Mouse (Mus musculus) adrenal gland, postnatal 25 days (tissue): ENCODE measurements around the gene Khdc1a. TPM values are rescaled to one million over a fixed set of nuclear protein-coding genes. Genes with fewer than 3 reads are reported as not detected.
"Not testable (repeated sequence)": the region's sequence is repeated elsewhere in the genome, so short reads cannot be mapped to it uniquely, and the experiment has no call there.

ENCODE experiments used
- DNase-seq: peaks from one replicate; pipeline ENCODE4 v3.0.0; 2021; ENCODE audit warnings: mixed read lengths
- long read RNA-seq: library from polyadenylated mRNA; stranded (forward); transcript quantifications from one replicate; pipeline ENCODE4 v2.0.0, GENCODE M21; 2021
- total RNA-seq: library from RNA; stranded (reverse); gene quantifications from 2 replicates; pipeline ENCODE4 v1.2.3, GENCODE M21; 2021

Khdc1a gene
- not detected in 2 replicates for total RNA-seq
- long read RNA-seq = 0 reads

DNA sequence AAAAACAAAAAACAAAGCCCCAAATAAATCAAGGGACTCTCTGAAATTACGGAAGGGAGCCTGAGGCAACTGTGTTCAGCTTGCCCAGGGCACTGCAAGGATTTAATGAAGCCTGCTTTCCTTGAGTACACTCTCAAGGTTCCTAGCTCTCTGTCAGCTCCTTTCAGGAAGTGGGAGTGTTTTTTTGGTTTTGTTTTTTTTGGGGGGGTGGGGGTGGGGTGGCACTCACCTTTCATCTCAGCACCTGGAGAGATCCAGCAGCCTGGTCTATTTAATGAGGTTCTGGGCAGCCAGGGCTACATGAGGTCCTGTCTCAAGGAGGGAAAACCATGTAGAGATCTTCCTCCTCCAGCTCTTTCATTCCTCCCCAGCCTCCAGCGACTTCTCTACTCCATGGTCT is at the start of gene Khdc1a:
Gene Khdc1a, plus strand, starts transcription at position 301 of the 400 bp plus-strand sequence.
- no peak for DNase-seq

DNA sequence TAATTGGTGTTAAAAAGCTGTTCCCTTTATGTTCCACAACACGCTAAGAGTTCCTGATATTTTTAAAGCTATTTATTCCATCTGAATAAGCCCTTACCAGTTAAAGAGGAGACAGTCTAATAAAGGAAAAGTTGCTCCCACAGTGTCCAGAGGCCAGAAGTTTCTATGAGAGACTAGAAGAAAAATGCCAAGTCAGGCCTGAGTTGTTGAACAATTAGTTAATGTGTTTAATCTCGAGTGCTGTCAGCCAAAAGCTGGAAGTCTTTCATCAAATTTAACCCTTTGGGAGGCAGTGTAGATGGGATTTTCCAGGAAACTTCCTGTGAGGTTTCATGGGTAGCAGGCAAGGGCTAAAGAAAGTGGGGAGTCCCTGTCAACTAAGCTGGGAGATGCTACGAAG is 49.6 kb upstream of the Khdc1a start:
- DNase-seq = no peak

DNA sequence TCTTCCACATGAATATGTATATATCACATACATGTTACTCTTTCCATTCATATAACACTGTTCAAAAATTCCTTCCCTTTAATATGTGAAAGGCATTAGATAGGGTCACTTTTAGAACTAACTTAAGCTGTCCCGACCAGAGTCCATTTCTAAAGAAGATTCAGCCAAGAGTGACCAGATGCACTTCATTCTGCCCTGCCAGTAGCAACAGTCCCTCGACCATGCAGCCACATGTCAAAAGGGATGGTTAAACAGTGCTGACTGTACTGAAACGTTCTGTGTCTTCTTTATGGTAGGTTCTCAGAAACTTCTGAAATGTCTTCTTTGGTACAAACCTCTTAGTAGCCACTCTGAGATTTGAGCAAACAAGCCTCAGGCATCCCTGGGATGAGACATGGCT is 47.8 kb upstream of the Khdc1a start:
- DNase-seq = no peak

DNA sequence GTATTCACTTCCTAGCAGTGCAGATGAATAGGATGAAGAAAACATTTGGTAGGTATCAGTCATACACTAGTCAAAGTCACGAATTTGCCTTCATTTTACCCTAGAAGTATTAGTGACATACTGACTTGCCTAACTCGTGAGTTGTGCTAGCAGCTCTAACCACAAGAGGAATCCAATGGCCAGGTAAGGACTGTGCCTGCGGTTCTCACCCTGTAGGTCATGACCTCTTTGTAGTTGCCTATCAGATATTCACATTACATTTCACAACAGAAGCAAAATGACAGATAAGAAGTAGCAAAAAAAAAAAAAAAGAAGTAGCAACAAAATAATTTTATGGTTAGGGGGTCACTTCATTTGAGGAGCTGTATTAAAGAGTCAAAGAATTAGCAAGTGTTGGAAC is 45.3 kb upstream of the Khdc1a start:
- no peak for DNase-seq

DNA sequence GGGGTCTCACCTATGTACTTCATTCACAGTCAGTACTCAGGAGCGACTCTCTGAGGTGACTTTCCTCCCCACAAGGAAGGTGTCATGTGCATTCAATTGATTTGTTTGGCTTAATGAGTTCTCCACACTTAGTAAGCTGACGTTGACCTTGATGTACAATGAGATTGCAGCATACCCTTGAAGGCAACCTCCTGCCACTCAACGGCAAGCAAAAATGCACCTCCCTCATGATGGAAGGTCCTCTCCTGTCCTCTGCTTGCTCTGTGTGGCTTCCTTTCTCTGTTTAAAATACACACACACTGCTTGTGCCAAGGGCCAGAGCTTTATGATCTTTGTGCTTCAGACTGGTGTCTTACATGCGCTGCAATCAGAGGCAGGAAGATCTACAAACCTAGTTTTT is 44.8 kb upstream of the Khdc1a start:
- no peak for DNase-seq

DNA sequence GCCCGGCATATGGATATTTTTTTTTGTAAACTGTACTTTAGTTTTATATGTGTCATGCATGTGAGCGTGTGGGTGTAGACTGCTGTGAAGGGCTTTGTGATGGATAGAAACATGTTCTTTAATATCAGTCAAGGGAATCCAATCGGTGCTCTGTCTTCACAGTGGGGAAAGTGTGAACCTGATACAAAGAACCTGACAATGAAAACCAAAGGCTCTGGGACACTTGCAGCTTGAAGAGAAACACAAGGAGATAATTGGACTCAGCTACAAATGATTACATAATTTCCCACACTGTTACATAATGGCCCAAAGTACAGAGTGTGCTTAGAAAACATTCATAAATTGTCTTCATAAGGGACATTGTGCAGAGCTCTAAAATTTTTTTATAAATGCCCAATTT is 44.0 kb upstream of the Khdc1a start:
- DNase-seq = no peak

DNA sequence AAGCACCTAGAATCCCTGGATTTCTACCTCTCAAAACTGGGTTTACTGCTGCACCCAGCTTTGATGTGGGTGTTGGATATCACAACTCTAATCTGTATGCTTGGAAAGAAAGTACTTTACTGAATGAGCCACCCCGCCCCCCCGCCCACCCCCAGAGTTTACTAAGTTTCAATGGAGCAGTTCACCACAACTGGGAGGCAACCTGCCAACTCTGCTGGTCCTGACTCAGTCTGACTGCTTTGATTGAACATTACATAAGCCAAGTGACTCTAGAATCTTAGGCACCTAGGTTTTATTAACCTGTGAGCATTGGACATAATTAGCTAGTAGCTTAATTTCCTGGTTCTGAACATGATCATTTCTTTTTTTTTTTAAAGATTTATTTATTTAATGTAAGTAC is 35.1 kb upstream of the Khdc1a start:
- DNase-seq = no peak

DNA sequence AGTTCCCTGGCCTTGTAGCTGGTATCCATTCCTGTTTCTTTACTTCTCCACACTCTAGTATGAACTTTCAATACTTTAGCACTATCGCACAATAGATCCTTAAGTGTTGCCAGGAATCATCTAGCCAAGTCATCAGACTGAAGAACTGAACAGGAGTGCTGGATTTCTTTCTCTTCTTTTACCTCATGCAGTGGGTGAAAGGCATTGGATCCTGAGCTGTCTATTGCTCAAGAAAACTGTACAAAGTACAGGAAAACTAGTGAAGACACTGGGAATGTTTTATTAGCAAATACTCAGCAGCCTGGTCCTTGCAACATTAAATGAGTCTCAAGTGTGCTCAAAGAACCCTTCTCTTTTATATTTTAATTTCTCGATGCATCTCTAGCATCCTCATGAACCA is 33.7 kb upstream of the Khdc1a start:
- no peak for DNase-seq

DNA sequence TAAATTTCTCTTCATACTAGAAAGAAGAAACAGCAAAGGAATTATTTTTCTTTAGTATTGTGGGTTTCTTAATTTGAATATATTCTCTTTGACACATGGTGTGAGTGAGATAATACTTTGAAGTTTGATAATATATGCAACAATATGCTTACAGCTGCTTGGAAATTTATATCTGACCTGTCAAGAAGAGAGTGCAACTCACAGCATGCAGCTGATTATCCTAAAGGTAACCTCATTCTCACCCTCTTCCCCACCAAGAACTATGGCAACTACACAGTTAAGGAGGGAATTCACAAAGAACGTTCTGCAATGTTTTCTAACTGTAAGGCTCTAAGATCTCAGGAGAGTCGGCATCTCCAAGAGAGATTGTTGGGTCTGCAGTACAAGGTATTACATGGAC is 33.1 kb upstream of the Khdc1a start:
- no peak for DNase-seq

DNA sequence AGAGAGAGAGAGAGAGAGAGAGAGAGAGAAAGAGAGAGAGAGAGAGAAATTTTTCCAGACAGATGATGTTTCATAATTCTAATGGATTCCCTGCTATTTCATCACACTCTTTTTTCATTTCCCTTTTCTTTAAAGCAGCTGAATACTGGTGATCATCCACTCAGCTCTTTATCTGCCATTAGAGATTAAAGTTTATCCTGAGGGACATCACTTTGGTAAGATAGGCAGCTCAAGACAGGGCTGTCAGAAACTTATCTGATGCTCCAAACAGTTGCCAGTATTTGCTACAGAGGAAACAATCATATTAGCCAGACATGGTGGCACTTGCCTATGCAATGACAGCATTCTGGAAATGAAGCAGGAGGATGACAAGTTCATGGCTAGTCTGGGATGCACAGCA is 31.2 kb upstream of the Khdc1a start:
- no peak for DNase-seq

DNA sequence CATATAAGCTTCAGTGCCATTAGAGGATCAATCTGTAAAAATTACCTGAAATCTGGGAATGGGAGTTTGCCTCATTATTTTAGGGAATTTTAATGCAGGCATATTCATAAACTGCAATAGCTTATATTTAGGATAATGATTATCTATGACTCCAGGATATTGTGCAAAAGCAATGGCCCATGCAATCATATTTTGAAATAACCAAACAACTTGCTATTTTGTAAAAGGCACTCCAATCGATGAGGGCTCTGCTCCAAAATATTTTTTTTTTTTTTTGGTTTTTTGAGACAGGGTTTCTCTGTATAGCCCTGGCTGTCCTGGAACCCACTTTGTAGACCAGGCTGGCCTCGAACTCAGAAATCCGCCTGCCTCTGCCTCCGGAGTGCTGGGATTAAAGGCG is 29.2 kb upstream of the Khdc1a start:
- not testable (repeated sequence) for DNase-seq

DNA sequence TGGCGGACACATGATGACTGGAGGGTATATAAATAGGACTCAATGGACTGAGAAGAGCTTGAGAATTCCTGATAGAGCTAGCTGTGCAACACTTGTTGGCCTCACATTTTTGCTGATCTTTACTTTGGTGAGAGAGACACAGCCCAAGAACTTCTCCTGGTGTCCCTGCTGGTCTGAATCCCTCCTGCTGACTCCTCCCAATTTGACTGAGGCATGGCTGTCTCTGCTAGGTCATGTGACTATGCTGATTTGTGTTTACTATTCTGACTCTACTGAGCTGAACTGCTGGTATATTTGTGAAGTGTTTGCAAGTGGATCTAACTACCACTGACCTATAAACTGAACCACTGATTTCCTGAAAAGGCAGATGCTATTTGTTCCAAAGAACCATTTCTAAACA is 27.8 kb upstream of the Khdc1a start:
- DNase-seq = no peak

DNA sequence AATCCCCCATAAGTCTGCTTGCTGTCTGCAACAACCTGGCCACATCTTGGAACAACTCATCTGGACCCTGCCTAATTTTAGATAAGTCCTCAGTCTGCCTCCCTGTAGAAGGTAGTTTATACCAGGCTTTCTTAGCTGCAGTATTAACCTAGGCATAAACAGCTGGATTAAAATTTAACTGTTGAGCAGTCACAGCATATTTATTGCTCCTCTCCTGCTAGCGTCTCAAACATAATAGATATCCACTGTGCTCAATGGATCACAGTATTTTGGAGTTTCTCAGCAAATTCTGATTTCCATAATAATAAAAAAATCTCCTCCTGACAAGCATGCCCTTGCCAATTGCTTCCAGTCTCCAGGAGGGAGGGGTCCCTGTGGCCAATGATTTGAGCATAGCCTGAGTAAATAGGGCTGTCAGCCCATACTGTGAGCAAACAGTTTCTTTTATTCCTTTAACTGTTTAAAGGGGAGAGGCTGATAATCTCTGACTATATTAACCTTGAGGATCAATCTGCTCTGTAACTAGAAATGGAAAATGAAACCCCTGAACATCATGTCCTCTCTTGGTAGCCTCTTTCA is 25.4 kb upstream of the Khdc1a start:
- no peak for DNase-seq

DNA sequence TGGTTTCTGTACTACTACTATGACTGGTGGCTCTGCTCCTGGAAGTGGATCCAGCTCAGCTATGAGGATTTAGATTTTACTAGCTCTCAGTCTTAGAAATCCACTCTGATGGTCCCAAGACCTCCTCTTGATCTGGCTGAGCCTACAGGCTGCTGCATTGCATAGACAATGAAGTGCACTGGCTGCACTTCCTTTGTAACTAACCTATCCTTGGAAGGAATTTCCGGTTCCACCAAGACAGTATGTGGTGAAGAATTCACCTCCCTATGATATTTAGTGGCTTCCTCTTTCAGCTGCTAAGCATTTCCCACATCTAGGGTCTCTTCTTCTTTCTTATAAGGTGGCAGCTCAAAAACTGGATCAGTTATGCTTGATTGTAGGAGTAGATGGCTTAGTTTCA is 24.8 kb upstream of the Khdc1a start:
- no peak for DNase-seq

DNA sequence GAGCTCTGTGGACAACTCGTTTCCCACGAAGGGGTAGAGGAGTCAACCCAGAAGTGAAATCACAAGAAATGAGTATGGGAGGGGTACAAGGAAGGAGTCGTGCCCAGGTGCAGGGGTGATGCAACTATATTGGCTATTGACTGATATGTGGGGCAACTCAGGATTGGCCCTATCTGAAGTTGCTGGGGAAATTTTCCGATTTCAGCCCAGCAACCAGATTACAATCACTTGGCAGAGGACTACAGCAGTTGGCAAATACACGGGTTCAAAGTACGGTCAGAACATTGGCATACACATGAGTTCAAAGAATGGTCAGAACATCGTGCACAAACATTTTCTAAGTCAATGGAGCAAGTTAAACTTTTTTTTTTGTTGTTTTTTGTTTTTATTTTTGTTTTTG is 22.7 kb upstream of the Khdc1a start:
- no peak for DNase-seq

DNA sequence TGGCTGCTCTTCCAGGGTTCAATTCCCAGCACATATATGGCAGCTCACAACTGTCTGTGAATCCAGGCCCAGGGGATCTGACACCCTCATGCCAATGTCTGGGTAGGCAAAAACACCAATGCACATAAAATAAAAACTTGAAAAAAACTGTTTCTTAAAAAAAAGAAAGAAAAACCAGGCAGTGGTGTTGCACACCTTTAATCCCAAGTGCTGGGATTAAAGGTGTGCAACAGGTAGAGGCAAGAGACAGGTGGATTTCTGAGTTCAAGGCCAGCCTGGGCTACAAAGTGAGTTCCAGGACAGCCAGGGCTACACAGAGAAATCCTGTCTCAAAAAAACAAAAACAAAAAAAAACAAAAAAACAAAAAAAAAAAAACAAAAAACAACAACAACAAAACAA is 18.3 kb upstream of the Khdc1a start:
- DNase-seq = not testable (repeated sequence)

DNA sequence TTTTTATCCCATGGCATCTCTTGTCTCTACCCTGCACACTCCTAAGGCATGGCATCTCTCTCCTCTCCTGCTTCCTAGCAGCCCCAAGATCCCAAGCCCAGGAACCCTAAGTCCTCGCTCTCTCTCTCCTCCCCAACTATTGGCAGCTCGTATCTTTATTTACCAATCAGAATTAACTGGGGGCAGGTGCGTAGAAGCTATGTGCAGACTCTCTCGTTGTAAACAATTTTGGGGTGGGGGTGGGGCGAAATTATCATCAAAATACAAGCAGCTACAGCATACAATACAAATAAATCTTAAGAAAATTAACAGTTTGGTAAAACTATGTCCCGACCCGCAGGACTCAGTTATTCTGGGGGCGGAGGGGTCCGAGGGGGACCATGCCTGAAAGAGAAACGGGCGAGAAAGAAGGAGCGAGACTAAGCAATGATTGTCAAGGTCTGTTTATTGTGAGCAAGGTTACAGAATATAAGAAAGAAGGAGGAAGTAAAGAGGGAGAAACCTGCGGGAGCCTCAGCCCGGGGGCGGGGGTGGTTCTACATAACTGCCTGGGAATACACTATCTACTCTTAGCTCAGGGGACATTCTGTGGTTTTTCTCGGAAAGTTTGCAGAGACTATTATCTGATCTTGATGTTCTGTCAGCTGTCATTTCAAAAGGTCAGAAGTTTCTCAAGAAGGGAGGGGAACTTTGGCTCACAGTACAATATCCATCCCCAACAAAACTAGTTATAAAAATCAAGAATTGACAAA is 16.0 kb upstream of the Khdc1a start:
- DNase-seq = no peak

DNA sequence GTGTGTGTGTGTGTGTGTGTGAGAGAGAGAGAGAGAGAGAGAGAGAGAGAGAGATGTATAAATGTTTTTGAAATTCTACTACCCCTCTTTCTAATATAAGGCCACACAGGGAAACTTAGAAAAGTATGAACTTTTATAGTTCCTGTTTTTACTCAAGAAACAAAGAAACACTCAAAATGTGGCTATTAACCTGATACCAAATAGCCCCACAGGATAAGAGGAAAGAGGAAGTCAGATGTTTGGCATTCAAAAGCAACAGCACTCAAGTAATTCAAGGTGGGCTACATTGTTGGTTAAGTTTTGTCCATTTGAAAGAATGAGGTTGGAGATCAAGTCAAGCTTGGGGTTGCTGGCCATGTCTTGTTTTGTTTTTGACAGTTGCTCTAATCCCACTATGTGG is 13.6 kb upstream of the Khdc1a start:
- DNase-seq = no peak

DNA sequence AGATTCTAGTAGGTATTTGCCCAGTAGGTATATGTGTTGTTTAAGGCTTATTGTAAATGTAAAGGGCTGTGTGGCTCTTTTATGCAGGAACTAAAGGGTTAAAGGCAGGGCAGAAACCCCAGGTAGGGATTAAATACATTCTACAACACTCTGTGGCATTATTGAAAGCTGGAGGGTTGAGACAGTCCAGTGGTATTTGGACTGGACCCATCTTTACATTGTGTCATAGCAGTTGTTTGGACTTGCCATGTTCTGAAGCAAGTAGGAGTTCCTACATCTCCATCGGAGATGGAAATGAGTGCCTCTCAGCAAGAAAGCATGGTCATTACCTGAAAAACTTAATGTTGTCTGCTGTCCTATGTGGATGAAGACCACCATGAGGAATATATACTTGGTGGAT is 8.7 kb upstream of the Khdc1a start:
- DNase-seq = no peak

DNA sequence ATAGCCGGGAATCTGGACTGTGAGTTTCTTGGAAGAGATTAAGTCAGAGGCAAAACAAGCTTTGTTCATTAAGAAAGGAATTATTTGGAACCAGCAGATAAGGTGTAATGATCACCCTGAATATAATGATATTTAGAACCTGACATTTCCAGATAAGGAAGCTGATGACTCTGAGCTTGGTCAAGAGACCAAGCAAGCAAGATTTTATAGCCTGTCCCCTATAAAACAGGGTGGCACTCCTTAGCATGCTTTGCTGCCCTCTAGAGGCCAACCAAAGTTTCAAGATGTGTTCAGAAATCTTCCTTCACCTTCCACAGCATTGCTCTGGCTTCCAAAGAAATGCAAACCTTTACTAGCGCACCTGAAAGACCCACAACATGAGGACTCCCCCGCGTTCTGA is 5.2 kb upstream of the Khdc1a start:
- DNase-seq = peak; percentile 27

DNA sequence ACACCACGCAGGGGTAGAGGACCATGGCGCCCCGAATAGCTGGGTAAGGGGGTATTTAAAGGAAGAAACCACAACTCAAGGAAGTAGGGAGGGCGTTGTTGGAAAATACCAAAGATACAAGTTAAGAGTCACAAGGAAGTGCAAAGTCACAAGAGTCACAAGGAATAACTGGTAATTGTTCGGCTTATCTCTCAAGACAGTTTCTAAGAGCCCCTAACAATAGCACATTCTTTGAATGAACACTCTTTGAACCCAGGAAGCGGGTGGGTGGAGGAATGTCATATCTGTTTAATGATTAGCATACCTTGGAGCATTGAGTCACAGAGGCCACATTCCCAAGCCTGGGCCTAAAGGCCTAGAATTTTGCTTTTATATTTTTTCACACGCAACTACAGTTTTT is 4.7 kb upstream of the Khdc1a start:
- not testable (repeated sequence) for DNase-seq

DNA sequence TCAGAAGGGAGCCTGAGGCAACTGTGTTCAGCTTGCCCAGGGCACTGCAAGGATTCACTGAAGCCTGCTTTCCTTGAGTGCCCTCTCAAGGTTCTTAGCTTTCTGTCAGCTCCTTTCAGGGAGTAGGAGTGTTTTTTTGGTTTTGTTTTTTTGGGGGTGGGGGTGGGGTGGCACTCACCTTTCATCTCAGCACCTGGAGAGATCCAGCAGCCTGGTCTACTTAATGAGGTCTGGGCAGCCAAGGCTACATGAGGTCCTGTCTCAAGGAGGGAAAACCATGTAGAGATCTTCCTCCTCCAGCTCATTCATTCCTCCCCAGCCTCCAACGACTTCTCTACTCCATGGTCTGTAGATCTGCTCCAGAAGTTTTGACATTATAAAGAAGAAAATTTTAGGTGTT is 18.6 kb downstream of the Khdc1a start, which contains the start of gene Khdc1c:
Gene Khdc1c, plus strand, starts transcription at position 301 of the 400 bp plus-strand sequence.
- DNase-seq = not testable (repeated sequence)

DNA sequence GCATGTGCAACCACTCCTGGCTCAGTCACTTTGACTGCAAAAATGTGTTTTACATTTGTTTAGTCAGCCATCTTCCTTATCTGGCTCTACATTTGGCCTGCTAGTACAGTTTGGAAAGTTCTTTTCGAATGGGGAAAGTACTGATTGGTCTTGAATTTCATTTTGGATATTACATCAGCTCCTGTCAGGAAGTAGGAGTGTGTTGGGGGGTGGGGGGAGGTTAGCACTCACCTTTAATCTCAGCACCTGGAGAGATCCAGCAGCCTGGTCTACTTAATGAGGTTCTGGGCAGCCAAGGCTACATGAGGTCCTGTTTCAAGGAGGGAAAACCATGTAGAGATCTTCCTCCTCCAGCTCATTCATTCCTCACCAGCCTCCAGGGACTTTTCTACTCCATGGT is 33.8 kb downstream of the Khdc1a start, which contains the start of gene Khdc1b:
Gene Khdc1b, plus strand, starts transcription at position 301 of the 400 bp plus-strand sequence.
- no peak for DNase-seq

DNA sequence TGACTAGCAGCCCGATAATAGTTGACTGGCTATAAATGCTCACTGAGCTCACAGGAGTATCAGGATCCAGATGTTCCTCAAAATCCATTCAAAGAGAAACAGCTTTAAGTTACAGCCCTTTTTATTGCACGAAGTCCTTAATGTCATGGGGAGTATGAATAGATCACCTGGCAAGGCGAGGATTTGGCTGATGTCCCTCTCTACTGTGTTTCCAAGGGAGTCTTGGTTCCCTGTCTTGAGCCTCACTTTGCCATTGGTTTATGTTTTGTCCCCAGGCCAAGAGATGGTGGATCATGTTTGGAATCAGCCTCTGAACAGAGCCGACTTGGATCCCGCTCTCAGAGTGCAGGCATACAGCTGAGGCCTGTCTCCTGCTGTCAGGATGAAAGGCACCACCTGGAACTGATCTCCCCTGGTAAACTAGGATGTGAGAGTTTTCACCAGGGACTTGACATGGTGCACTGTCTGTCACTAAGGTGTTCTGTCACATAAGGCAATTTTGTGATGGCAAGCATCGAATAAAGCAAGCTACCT is 41.8 kb downstream of the Khdc1a start:
- no peak for DNase-seq
